Mouse (Mus musculus) forebrain, embryonic 15.5 days (tissue): ENCODE results near the gene Adat2. TPM values are rescaled to one million over a fixed set of nuclear protein-coding genes. Genes with fewer than 3 reads are reported as not detected.

Source experiments
- ATAC-seq: fragments of 200-750 bp; cut with Nextera tagmentation; replicated peaks from 2 replicates; pipeline ENCODE4 v1.8.0; 2017; ENCODE audit warnings: mild to moderate bottlenecking, moderate TSS enrichment, moderate library complexity
- H3K27ac ChIP-seq: fragments of 300-500 bp; sonication (generic); replicated peaks from 2 replicates; pipeline ENCODE4 v1.5.1; 2015; ENCODE audit warnings: mild to moderate bottlenecking, inconsistent platforms
- H3K27me3 ChIP-seq: fragments of 300-500 bp; sonication (generic); 2 replicates; pipeline ENCODE4 v1.6.1; 2015; ENCODE audit warnings: inconsistent platforms
- H3K36me3 ChIP-seq: fragments of 300-500 bp; sonication (generic); 2 replicates; pipeline ENCODE4 v1.6.1; 2015; ENCODE audit warnings: mild to moderate bottlenecking, inconsistent platforms
- H3K4me1 ChIP-seq: fragments of 300-500 bp; sonication (generic); 2 replicates; pipeline ENCODE4 v1.6.1; 2015; ENCODE audit warnings: inconsistent platforms
- H3K4me2 ChIP-seq: fragments of 300-500 bp; sonication (generic); replicated peaks from 2 replicates; pipeline ENCODE4 v1.6.1; 2015; ENCODE audit warnings: mild to moderate bottlenecking, inconsistent platforms
- H3K4me3 ChIP-seq: fragments of 300-500 bp; sonication (generic); 2 replicates; pipeline ENCODE4 v1.5.1; 2015; ENCODE audit warnings: mild to moderate bottlenecking, inconsistent platforms
- H3K9ac ChIP-seq: fragments of 300-500 bp; sonication (generic); replicated peaks from 2 replicates; pipeline ENCODE4 v1.6.1; 2015; ENCODE audit warnings: mild to moderate bottlenecking, inconsistent platforms
- H3K9me3 ChIP-seq: fragments of 300-500 bp; sonication (generic); 2 replicates; pipeline ENCODE4 v1.6.1; 2016; ENCODE audit warnings: inconsistent platforms
- WGBS: fragments of 180-500 bp; shearing (Covaris S2); methylation state at CpG from one replicate; pipeline ENCODE4 v1.1.7; 2015; ENCODE audit warnings: mixed read lengths; 5-methylcytosine and 5-hydroxymethylcytosine counted together
- polyA plus RNA-seq: library from polyadenylated mRNA; unstranded; fragments of >200 nt; fragmentation: Nextera tagmentation; extraction: Ambion mirVana; gene quantifications from 2 replicates; pipeline ENCODE4 v1.2.1, GENCODE M21; 2015

Adat2 gene
- polyA plus RNA-seq: 2.0 and 2.2 TPM in 2 replicates

- peak within 1 kb of the TSS; percentile 67 for H3K4me2 ChIP-seq
- peak within 1 kb of the TSS; percentile 88 for H3K9ac ChIP-seq
- no peaks in the 10 kb centered on the region for H3K36me3 ChIP-seq
- under 1% methylated on average over 51 of the region's 51 CpGs for WGBS
- no peaks in the 10 kb centered on the region for H3K9me3 ChIP-seq
- no peaks in the 10 kb centered on the region for H3K27me3 ChIP-seq
- peaks cover 13% of the 10 kb centered on the region for H3K4me1 ChIP-seq
- peak within 1 kb of the TSS; percentile 78 for H3K27ac ChIP-seq
- H3K4me3 ChIP-seq: peak within 1 kb of the TSS; percentile 92
- ATAC-seq: peak; percentile 96
Observed at GRCm38 (mm10) chr10:13552646-13553497, at the start of gene Adat2, which contains the start of gene Pex3. Gene Adat2 (plus strand): TSS chr10:13552894. Gene Pex3 (minus strand): TSS chr10:13553142.

- WGBS: 85% methylated on average over 4 of the region's 4 CpGs
- H3K36me3 ChIP-seq: peaks cover 5% of the 10 kb centered on the region; the same call in 1 of the 2 replicates
- no peak for ATAC-seq
Observed at GRCm38 (mm10) chr10:13521857-13522256, 30.8 kb upstream of the Adat2 start.

GRCm38 (mm10) chr10:13528155-13528554 is 24.5 kb upstream of the Adat2 start:
- H3K9ac ChIP-seq: no peak overlapping the region
- no peak overlapping the region for H3K4me3 ChIP-seq
- WGBS: 90% methylated on average over 4 of the region's 4 CpGs
- no peaks in the 10 kb centered on the region for H3K9me3 ChIP-seq
- no peak overlapping the region for H3K4me2 ChIP-seq
- no peak overlapping the region for H3K27ac ChIP-seq
- no peaks in the 10 kb centered on the region for H3K4me1 ChIP-seq
- H3K36me3 ChIP-seq: peaks cover 40% of the 10 kb centered on the region
- no peak for ATAC-seq
- no peaks in the 10 kb centered on the region for H3K27me3 ChIP-seq

More at GRCm38 (mm10) chr10:13521857-13522256, 30.8 kb upstream of the Adat2 start:
- Histone ChIP-seq H3K27me3 (no peaks in the 10 kb centered on the region), H3K27ac (no peak overlapping the region), H3K9me3 (no peaks in the 10 kb centered on the region), H3K9ac (no peak overlapping the region), H3K4me1 (no peaks in the 10 kb centered on the region), H3K4me3 (no peak overlapping the region), H3K4me2 (no peak overlapping the region)

GRCm38 (mm10) chr10:13534751-13535150 is 17.9 kb upstream of the Adat2 start:
- Histone ChIP-seq H3K36me3 (peaks cover 50% of the 10 kb centered on the region), H3K4me3 (no peak overlapping the region), H3K27me3 (no peaks in the 10 kb centered on the region), H3K9ac (no peak overlapping the region), H3K4me2 (no peak overlapping the region), H3K27ac (no peak overlapping the region), H3K9me3 (no peaks in the 10 kb centered on the region), H3K4me1 (no peaks in the 10 kb centered on the region)
- 93% methylated on average over 3 of the region's 3 CpGs for WGBS
- ATAC-seq: no peak

DNA sequence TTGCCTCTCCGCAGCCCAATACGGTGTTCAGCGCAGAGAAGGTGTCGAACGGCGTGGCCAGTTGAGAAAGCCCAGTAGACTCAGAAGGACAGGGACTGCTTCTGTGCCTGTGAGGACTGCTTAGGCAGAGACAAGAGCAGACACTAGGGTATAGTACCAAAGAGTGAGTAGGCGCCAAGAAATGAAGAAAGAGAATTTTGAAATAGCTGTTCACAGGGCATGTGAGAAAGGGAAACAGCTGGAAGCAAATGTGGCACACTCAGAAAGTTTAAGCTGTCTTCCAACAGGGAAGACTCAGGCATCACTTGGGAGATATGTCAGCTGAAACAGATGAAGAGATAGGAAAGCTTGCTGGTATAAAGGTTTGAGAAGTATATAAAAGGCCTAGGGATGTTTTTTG is 16.0 kb upstream of the Adat2 start:
- no peak for ATAC-seq
- WGBS: 98% methylated on average over 7 of the region's 7 CpGs
- no peak overlapping the region for H3K4me3 ChIP-seq
- H3K9ac ChIP-seq: no peak overlapping the region
- H3K27me3 ChIP-seq: no peaks in the 10 kb centered on the region
- no peak overlapping the region for H3K27ac ChIP-seq
- H3K36me3 ChIP-seq: peaks cover 43% of the 10 kb centered on the region
- H3K4me2 ChIP-seq: no peak overlapping the region
- H3K9me3 ChIP-seq: no peaks in the 10 kb centered on the region
- H3K4me1 ChIP-seq: no peaks in the 10 kb centered on the region

- peaks cover 44% of the 10 kb centered on the region for H3K36me3 ChIP-seq
- H3K9me3 ChIP-seq: no peaks in the 10 kb centered on the region
- no peak overlapping the region for H3K9ac ChIP-seq
- no peaks in the 10 kb centered on the region for H3K27me3 ChIP-seq
- 93% methylated on average over 7 of the region's 7 CpGs for WGBS
- no peak overlapping the region for H3K4me2 ChIP-seq
- no peak overlapping the region for H3K27ac ChIP-seq
- ATAC-seq: no peak
- H3K4me3 ChIP-seq: no peak overlapping the region
- H3K4me1 ChIP-seq: no peaks in the 10 kb centered on the region
Observed at GRCm38 (mm10) chr10:13539769-13540333, 12.8 kb upstream of the Adat2 start.

- no peak for ATAC-seq
- Histone ChIP-seq H3K4me1 (no peaks in the 10 kb centered on the region; the same call in 1 of the 2 replicates), H3K4me2 (no peak overlapping the region), H3K27ac (no peak overlapping the region), H3K4me3 (no peak overlapping the region), H3K27me3 (no peaks in the 10 kb centered on the region), H3K36me3 (peaks cover 32% of the 10 kb centered on the region), H3K9ac (no peak overlapping the region), H3K9me3 (no peaks in the 10 kb centered on the region)
- 94% methylated on average over 5 of the region's 5 CpGs for WGBS
Observed at GRCm38 (mm10) chr10:13541721-13542120, 11.0 kb upstream of the Adat2 start.

- Histone ChIP-seq H3K27me3 (no peaks in the 10 kb centered on the region), H3K36me3 (no peaks in the 10 kb centered on the region), H3K9ac (peak overlapping the region; percentile 88), H3K27ac (no peak overlapping the region; the same call in 1 of the 2 replicates), H3K9me3 (no peaks in the 10 kb centered on the region), H3K4me2 (peak overlapping the region; percentile 67), H3K4me3 (peak overlapping the region; percentile 92), H3K4me1 (peaks cover 13% of the 10 kb centered on the region)
- 30% methylated on average over 10 of the region's 10 CpGs for WGBS
- ATAC-seq: peak; percentile 48
Observed at GRCm38 (mm10) chr10:13553498-13553985, 848 bp downstream of the Adat2 start.

DNA sequence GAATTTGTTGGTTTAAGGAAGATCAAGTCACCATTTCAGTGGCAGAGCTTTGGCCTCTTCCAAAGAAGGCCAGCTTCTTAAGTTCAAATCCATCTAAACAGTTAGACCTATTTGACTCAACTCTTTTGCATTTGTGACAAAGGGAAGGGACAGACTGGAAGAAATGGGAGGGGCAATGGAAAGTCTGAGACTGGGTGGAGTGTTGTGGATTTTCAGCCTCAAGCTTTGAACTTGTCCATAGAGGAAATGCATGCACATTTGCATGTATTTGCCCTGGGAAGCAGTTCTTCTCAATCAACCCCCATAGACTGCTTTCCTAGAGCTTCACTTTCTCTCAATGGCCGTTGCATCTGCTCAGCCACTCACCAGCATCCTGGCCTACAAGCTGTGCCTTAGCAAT is 1.6 kb downstream of the Adat2 start:
- Histone ChIP-seq H3K36me3 (no peaks in the 10 kb centered on the region), H3K4me2 (no peak overlapping the region), H3K4me3 (no peak overlapping the region), H3K27ac (no peak overlapping the region), H3K27me3 (no peaks in the 10 kb centered on the region), H3K4me1 (peaks cover 13% of the 10 kb centered on the region), H3K9ac (no peak overlapping the region), H3K9me3 (no peaks in the 10 kb centered on the region)
- ATAC-seq: no peak
- 90% methylated on average over 1 of the region's 1 CpGs for WGBS

DNA sequence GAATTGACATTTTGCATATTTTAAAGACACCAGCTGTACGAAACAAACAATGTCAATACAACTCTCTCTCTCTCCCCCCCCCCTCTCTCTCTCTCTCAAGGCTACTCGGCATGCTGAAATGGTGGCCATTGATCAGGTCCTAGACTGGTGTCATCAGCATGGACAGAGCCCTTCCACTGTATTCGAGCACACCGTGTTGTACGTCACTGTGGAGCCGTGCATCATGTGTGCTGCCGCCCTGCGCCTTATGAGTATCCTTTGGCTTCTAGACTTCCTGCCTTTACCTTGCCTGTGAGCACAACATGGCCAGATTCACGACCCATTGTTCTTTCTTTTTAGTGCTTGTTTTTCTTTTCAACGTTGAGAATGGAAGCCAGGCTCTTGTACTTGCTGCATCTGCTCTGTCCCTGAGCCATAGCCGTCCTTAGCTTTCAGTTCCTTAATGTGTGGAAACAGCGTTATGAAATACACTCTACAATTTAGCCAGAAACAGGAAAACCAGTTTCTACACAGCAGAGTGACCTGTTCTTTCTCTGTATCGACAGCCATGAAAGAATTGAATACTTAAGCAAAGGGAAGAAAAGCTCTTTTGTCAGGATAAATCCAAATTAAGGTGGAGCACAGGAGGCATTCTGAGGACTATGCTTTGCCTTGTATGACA is 7.5 kb downstream of the Adat2 start:
- no peak for ATAC-seq
- no peak overlapping the region for H3K4me2 ChIP-seq

DNA sequence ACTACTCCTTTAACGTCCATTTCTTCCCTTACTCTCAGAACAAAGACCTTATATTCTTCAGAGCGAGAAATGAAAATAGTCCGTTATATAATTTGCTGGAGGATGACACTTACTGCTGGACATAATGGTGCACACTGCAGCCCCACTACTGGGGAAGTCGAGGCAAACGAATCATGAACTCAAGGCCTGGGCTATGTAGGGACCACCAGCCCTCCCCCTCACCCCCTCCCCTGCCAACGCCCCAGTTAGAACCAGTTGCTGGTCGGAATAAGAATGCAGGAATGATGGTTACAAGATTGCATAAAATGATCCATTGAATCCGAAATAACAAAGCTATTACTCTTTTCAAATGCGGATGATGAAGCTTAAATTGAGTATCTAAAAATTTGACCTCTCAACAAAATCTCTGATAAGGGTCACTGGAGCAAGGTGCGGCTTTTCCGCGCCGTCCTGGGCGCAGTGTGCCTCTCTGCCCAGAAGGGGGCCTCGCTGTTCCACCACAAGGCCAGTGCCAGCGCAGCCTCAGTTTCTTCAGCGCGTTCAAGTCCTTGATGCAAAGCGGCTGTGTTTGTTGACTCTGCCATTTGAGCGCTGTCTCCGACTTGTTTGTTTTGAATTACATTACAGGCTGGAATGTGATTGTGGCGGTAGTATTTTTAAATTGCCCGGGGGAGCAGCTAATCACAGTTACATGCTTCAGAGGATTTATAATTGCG is 11.8 kb downstream of the Adat2 start:
- Histone ChIP-seq H3K9ac (no peak overlapping the region), H3K27ac (no peak overlapping the region), H3K4me2 (peak overlapping the region; percentile 42), H3K9me3 (no peaks in the 10 kb centered on the region), H3K36me3 (0 out of 2 replicates have a peak, but pooled peaks cover 5% of the 10 kb centered on the region), H3K4me3 (peak overlapping the region; percentile 20; the same call in 1 of the 2 replicates), H3K4me1 (peaks cover 8% of the 10 kb centered on the region), H3K27me3 (no peaks in the 10 kb centered on the region)
- peak; percentile 82 for ATAC-seq
- WGBS: 27% methylated on average over 24 of the region's 24 CpGs

More for the DNA sequence above, 7.5 kb downstream of the Adat2 start:
- Histone ChIP-seq H3K9ac (no peak overlapping the region), H3K36me3 (0 out of 2 replicates have a peak, but pooled peaks cover 5% of the 10 kb centered on the region), H3K9me3 (no peaks in the 10 kb centered on the region), H3K27me3 (no peaks in the 10 kb centered on the region), H3K27ac (no peak overlapping the region), H3K4me3 (no peak overlapping the region), H3K4me1 (peaks cover 6% of the 10 kb centered on the region)
- 90% methylated on average over 13 of the region's 13 CpGs for WGBS
